Mouse (Mus musculus): ENCODE results near the gene Anapc11.
A peak's percentile ranks its signal among the peaks of the same experiment; 100 is the strongest.

The Anapc11 gene

DNA sequence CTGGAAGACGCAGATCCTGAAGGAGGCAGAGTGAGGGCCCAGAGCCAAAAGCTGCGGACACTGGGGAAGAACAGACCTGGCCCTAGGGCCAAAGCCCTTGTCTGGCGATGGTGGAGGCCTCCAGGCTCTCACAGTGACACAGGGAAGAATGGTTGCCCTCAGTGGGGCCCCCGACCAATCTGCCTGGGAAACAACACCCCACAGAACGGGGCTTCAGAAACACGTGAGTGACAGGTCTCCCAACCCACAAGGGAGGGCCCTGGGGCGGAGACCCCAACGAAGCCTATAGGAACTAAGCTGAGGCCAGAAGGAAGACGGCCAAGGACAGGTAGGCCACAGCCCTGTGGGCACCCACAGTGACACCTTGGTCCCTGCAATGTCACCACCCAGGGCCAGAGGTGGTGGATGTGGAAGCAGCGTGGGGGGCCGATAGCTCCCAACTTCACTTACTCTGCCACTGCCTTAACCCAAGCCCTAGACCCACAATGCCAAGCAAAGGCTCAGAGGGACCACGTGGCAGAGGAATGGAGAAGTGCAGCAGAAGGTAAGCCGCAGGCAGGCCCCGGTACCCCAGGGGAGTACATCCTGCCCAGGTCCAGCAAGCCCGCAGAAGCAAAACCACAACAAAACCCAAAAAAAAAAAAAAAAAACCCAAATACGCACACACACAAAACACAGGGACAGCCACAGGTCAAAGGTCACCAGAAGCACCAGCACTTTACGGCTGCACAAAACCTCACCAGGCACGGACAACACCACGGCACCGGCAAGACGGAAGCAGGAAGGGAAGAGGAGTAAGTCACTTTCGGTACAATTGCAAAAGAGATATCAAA, 29.5 kb downstream of the Anapc11 start:
- DNase-seq (ENCODE audit: low read depth, low spot score) = no peak

DNA sequence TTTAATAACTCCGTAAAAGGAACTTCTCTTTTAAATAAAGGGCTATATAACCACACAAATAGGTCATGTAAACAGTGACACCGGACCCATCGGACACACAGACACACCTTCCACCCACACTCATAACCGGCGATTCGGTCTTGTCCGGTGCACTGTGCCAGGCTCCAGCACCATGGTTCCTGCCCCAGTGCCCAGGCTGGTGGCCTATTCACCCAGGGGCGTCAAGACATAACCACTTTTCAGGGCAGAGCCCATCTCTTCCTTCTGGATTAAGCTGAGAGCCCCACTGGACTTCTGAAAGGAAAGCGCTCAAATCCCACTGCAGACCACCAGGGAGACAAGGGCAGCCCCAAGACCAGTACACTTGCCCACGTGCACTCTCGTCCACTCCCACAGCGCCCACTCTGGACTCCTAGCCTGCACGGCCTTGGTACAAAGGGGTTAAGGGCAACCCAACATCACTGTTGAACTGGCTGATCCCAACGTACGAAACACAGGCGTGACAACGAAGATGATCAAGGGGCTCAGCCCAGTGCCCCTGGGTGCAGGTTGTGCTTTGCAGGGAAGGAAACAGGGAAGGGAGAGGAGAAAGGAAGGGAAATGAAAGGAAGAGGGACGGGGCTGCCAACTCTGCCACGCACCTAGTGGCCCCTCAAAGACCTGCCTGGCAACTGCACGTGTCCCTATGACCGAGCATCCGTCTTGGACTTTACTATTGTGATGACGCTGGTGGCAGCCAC, 30.6 kb downstream of the Anapc11 start:
- DNase-seq (ENCODE audit: low read depth, low spot score) = no peak

DNA sequence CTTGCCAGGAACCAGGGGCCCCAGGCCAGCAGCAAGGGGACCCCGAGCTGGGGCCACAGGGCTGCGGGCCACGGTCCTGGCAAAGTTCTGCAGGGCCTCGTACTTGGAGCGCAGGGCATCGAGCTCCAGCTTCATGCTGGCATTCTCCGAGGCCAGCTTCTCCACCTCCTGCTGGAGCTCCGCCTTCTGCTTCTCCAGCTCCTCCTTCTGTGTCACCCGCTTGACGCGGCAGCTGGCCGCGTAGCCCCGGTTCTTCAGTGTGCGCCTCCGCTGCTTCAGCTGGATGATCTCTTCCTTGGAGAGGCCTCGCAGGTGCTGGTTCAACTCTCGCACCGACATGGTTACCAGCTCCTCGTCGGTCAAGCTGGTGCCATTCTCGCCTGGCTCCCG, 31.1 kb downstream of the Anapc11 start:
- peak; percentile 61 for DNase-seq (ENCODE audit: low read depth, low spot score)

DNA sequence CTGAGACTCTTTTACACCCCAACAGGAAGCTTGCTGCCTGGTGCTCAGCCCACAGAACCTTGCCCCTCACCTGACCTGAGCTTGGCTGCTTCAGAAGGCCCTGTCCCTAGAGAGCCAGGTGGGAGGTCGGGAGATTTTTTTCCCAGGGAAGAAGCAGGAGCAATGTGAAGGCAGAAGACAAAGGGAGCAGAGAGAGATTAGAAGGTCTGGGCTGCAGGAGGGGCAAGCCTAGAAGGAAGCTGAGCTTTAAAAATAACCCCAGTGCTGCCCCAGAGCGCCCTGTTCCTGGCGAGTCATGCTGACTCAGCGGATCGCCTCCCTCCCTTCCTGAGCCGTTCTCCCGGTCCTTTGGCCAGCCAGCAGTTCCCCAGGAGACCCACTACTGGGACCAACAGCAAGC, 31.7 kb downstream of the Anapc11 start:
- peak; percentile 88 for DNase-seq (ENCODE audit: low read depth, low spot score)

GRCm38 (mm10) chr11:120630401-120630871, 32.2 kb downstream of the Anapc11 start:
- DNase-seq (ENCODE audit: low read depth, low spot score) = no peak

- DNase-seq (ENCODE audit: low read depth, low spot score) = peak; percentile 49
Measured at GRCm38 (mm10) chr11:120630881-120631725, 32.9 kb downstream of the Anapc11 start.

- DNase-seq (ENCODE audit: low read depth, low spot score) = peak; percentile 72
Measured at GRCm38 (mm10) chr11:120631726-120632448, 33.7 kb downstream of the Anapc11 start.

GRCm38 (mm10) chr11:120632559-120633519, 34.6 kb downstream of the Anapc11 start:
- peak; percentile 70 for DNase-seq (ENCODE audit: low read depth, low spot score)

DNA sequence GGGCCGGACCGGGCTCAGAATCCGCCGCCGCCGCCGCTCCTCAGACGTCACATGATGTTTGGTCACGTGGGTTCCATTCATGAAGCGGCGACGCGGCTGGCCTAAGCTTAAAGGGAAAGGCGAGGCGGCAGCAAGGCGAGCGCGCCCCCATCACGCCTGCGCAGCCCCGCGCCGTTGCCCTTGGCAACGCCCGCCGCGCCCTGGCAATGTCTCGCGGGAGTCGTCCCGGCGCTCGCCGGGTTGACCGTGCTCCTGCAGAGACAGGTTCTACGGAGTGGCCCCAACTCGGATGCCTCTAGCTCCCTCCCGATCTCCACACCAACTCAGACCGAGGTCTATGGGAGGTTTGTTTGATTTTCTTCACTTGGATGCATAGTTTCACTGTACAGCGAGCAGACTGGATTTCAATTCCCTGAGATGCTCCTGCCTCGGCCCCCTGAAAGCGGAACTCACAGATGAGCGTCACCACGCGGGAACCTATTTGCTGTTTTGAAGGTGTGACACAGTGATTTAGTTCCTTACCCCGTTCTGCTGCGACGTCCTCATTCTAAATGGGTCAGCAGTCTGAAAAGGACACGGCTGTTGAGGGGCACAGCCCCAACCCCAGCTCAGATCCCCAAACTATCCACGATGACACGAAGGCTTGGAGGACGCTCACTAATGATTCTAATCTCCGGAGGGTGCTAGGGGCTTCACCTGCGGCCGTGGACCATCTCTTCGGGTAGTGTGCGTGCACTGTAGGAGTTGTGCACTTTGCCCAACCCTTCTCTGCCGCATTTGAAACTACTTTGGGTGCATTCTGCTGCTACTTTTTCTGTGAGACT, 35.5 kb downstream of the Anapc11 start, which contains the start of gene Mafg:
Mafg (minus strand) TSS at position 81 of the 824 bp plus-strand sequence.
- DNase-seq (ENCODE audit: low read depth, low spot score) = peak; percentile 91

DNA sequence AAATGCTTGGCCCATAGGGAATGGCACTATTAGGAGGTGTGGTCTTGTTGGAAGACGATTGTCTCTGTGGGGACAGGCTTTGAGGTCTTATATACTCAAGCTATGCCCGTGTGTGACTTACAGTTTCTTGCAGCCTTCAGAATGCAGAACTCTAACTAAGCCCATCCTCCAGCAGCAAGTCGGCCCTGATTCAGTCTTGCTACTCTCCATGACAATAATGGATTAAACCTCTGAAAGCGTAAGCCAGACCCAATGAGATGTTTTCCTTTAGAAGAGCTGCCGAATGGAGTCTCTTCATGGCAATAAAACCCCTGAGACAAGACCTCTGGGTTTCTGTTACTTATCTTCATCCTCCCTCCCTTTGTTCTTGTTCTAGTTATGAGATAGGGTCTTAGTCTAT, 36.6 kb downstream of the Anapc11 start:
- no peak for DNase-seq (ENCODE audit: low read depth, low spot score)

DNA sequence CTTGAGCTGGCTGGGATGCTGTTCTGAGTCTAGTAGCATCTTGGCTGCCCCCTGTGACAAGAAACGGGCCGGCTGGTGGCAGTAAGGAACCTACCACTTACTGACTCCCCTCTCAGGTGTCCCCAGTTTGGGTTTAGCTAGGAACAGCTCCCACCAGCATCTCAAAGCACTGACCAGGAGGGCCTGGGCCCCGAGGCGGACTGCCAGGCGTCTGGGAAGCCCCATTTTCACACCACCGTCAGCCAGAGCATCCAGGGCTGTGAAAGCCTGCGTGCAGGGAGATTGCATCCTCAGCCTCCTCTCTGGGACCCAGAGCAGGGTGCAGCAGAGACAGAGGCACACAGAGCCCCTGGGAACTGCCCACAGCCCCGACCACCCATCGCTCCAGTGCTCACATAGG, 43.0 kb downstream of the Anapc11 start:
- DNase-seq (ENCODE audit: low read depth, low spot score) = no peak

GRCm38 (mm10) chr11:120641869-120642268, 43.6 kb downstream of the Anapc11 start:
- DNase-seq (ENCODE audit: low read depth, low spot score) = no peak

- no peak for DNase-seq (ENCODE audit: low read depth, low spot score)
Measured at GRCm38 (mm10) chr11:120642939-120643600, 44.8 kb downstream of the Anapc11 start.

GRCm38 (mm10) chr11:120643601-120643987, 45.4 kb downstream of the Anapc11 start, which contains the start of gene Pycr1:
Gene Pycr1 (minus strand): TSS chr11:120643769.
- peak; percentile 85 for DNase-seq (ENCODE audit: low read depth, low spot score)

GRCm38 (mm10) chr11:120647047-120647830, 49.0 kb downstream of the Anapc11 start:
- no peak for DNase-seq (ENCODE audit: low read depth, low spot score)

DNA sequence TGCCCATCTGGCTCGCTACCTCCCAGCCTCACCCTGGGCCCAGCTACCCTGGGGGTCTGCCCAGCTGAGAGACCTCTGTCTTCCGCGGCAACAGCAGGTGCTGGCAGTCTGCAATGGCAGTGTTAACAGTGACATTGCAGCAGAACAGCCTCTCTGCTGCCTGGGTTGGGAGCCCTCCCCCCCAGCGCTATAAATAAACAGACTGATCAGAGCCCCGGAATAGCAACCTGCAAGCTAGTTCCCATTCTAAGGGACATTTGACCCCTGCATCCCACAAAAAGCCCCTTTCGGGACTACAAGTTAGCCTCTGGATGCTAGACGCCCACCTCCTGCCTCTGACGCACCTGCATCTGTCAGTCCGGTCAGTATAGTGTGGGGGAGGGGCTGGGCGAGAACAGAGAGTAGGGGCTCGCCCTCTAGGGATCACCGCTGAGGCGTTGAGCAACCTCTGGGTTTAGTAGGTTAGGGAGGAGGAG, 49.8 kb downstream of the Anapc11 start, which contains the start of gene Myadml2:
Myadml2 (minus strand) TSS at position 158 of the 476 bp plus-strand sequence.
- DNase-seq (ENCODE audit: low read depth, low spot score) = no peak

DNA sequence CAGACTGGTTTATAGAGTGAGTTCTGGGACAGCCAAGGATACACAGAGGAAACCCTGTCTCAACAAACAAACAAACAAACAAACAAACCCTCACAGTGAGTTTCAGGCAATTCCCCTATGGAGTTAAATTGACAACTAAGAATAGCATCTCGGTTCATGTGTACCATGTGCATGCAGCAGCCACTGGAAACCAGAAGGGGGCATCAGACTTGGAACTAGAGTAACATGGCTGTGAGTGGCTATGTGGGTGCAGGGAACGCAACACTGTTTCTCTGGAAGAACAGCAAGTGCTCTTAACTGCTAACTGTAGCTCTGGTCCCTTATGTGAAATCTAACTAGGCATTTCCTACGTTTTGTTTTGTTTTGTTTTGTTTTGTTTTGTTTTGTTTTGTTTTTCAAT, 53.7 kb downstream of the Anapc11 start:
- no peak for DNase-seq (ENCODE audit: low read depth, low spot score)
